Mouse (Mus musculus): ENCODE measurements at regions not wholly inside any gene's neighbourhood (a gene's known extent, or its start where the extent isn't known, plus 50 kb on each side); places are given as distances from the start of the nearest gene placed in this dataset.

DNA sequence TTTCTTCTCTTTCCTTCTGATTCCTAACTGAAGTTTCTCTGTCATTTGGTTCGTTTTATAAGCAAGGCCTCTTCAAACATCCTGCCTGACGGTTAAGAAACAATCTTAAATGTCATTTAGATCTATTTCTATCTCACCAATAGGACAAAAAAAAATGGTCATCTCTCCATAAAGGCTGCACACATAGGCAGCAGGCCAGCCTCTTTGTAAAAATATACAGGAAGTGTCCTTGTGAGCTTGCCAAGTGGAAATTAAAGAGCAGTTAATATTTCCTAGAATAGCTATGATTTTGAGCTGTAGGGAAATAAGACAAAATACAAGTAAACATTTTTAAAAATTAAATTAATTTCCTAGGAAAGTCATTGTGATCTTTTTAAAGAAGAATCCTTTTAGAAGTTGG lies 70.6 kb upstream of the Apob start:
- peaks cover 2% of the 10 kb centered on the region; the same call in 1 of the 2 replicates for H3K36me3 ChIP-seq (ENCODE audit: control insufficient read depth, insufficient read depth, low read length)
- H3K27me3 ChIP-seq (ENCODE audit: control insufficient read depth, insufficient read depth, low read length): no peaks in the 10 kb centered on the region
- H3K9ac ChIP-seq (ENCODE audit: low read depth, low read length): no peak overlapping the region
- no peak overlapping the region for H3K4me3 ChIP-seq (ENCODE audit: insufficient read depth, low read depth, low read length)
- WGBS: 54% methylated on average over 2 of the region's 2 CpGs
- TF ChIP-seq CTCF (IDR thresholded peaks at IDR 0.05; ENCODE audit: low read depth, low read length) (no peak), POLR2A (IDR thresholded peaks at IDR 0.05; ENCODE audit: extremely low read depth, insufficient read depth, low read length) (no peak)
- no peaks in the 10 kb centered on the region; the same call in 1 of the 2 replicates for H3K79me2 ChIP-seq (ENCODE audit: control insufficient read depth, insufficient read depth, low read length)
- no peak for DNase-seq (ENCODE audit: extremely low read depth, low read depth, low spot score)
- peak overlapping the region; percentile 75 for H3K27ac ChIP-seq (replicated peaks; ENCODE audit: insufficient read depth, low read depth, low read length)
- H3K4me1 ChIP-seq (ENCODE audit: control insufficient read depth, insufficient read depth, low read length): peaks cover 21% of the 10 kb centered on the region

- TF ChIP-seq CTCF (IDR thresholded peaks at IDR 0.05; ENCODE audit: low read depth, low read length) (no peak), POLR2A (IDR thresholded peaks at IDR 0.05; ENCODE audit: extremely low read depth, insufficient read depth, low read length) (no peak)
- WGBS: 13% methylated on average over 9 of the region's 9 CpGs
- H3K27ac ChIP-seq (replicated peaks; ENCODE audit: insufficient read depth, low read depth, low read length): peak overlapping the region; percentile 98
Measured at GRCm38 (mm10) chr12:7909746-7910360, 67.6 kb upstream of the Apob start.

DNA sequence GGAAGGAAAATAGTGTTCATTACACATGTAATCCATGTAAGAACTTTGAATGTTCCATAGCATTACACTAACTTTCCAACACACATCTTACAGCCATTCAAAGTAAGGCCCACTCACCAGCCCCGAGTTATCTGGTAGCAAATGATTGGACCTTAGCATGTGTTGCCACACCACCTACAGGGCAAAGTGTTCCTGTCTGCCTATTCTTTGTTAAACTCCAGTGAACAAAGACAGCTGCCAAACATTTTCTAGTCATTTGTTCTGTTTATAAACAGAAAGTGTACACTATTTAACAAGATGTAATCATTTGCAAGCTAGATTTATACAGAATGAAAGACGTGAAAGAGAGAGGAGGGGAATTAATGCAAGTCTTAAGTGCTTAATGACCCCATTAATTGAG lies 66.9 kb upstream of the Apob start:
- Histone ChIP-seq H3K27me3 (ENCODE audit: control insufficient read depth, insufficient read depth, low read length) (no peaks in the 10 kb centered on the region), H3K4me1 (ENCODE audit: control insufficient read depth, insufficient read depth, low read length) (peaks cover 23% of the 10 kb centered on the region), H3K79me2 (ENCODE audit: control insufficient read depth, insufficient read depth, low read length) (no peaks in the 10 kb centered on the region), H3K27ac (replicated peaks; ENCODE audit: insufficient read depth, low read depth, low read length) (peak overlapping the region; percentile 98), H3K4me3 (ENCODE audit: insufficient read depth, low read depth, low read length) (0 out of 2 replicates have a peak overlapping the region, but pooled peaks have one; percentile 9), H3K36me3 (ENCODE audit: control insufficient read depth, insufficient read depth, low read length) (no peaks in the 10 kb centered on the region), H3K9ac (ENCODE audit: low read depth, low read length) (peak overlapping the region; percentile 64; the same call in 1 of the 2 replicates)
- TF ChIP-seq CTCF (IDR thresholded peaks at IDR 0.05; ENCODE audit: low read depth, low read length) (0 out of 2 replicates have a peak, but pooled peaks have one; percentile 2), POLR2A (IDR thresholded peaks at IDR 0.05; ENCODE audit: extremely low read depth, insufficient read depth, low read length) (no peak)
- WGBS: 11% methylated on average over 2 of the region's 2 CpGs
- DNase-seq (ENCODE audit: extremely low read depth, low read depth, low spot score): peak; percentile 96

More at GRCm38 (mm10) chr12:7909746-7910360, 67.6 kb upstream of the Apob start:
- H3K79me2 ChIP-seq (ENCODE audit: control insufficient read depth, insufficient read depth, low read length): no peaks in the 10 kb centered on the region
- H3K4me1 ChIP-seq (ENCODE audit: control insufficient read depth, insufficient read depth, low read length): peaks cover 24% of the 10 kb centered on the region
- peak overlapping the region; percentile 28; the same call in 1 of the 2 replicates for H3K4me3 ChIP-seq (ENCODE audit: insufficient read depth, low read depth, low read length)
- no peaks in the 10 kb centered on the region for H3K36me3 ChIP-seq (ENCODE audit: control insufficient read depth, insufficient read depth, low read length)
- DNase-seq (ENCODE audit: extremely low read depth, low read depth, low spot score): peak; percentile 92
- H3K27me3 ChIP-seq (ENCODE audit: control insufficient read depth, insufficient read depth, low read length): no peaks in the 10 kb centered on the region
- H3K9ac ChIP-seq (ENCODE audit: low read depth, low read length): peak overlapping the region; percentile 64

DNA sequence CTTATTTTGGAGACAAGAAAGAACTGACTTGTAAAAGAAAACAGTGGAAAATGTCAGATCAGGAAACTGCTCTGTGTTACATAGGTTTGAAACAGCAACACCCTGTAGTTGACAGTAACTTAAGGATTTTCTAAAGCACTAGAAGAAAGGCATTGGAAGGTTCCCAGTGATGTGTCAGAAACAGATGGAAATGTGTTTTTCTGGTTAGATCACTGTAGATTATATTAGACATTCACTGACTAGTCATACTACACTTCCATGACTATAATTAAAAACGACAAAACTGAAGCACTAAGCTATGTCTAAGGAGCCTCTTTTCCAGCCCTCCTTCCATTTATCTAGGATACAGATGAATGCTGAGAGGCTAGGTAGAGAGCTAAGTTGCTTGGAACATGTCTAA lies 59.1 kb upstream of the Apob start:
- 69% methylated on average over 1 of the region's 1 CpGs for WGBS
- peak overlapping the region; percentile 90 for H3K27ac ChIP-seq (replicated peaks; ENCODE audit: insufficient read depth, low read depth, low read length)
- no peak for TF ChIP-seq POLR2A (IDR thresholded peaks at IDR 0.05; ENCODE audit: extremely low read depth, insufficient read depth, low read length)
- no peak for TF ChIP-seq CTCF (IDR thresholded peaks at IDR 0.05; ENCODE audit: low read depth, low read length)

DNA sequence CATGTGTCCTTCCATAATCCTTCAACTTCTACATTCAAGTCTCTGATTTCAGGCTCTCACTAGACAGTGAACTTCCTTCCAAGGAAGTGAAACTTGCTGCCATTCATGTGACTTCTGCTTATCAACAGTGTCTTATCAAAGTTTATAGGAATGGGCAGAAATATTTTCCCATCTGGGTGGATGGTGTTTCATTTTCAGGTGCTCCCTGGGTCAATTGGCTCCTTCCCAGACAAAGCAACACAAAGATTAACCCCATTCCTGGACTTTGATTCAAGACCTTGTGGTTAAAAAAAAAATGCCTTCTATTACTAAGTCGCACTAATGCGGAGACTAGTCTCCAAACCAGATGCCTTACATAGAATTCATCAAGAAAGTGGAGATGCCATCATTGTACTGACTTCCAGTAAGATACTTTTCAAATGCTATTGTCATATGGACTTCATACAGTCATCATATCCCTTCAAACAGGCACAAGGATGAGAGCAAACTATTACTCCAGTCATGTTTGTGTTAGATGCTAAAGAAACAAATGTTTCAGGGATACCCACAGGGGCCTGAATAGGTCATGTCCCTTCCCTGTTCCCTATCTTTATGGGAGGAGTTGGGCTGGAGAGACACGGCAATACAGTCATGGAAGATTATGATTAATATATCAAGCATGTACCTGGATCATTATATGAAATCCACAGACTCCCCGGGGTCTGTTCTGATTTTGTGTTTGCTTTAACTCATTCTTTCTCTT lies 58.3 kb upstream of the Apob start:
- Histone ChIP-seq H3K27me3 (ENCODE audit: control insufficient read depth, insufficient read depth, low read length) (no peaks in the 10 kb centered on the region), H3K79me2 (ENCODE audit: control insufficient read depth, insufficient read depth, low read length) (peaks cover 8% of the 10 kb centered on the region; the same call in 1 of the 2 replicates), H3K9ac (ENCODE audit: low read depth, low read length) (peak overlapping the region; percentile 50), H3K27ac (replicated peaks; ENCODE audit: insufficient read depth, low read depth, low read length) (peak overlapping the region; percentile 90), H3K4me1 (ENCODE audit: control insufficient read depth, insufficient read depth, low read length) (peaks cover 30% of the 10 kb centered on the region), H3K36me3 (ENCODE audit: control insufficient read depth, insufficient read depth, low read length) (peaks cover 3% of the 10 kb centered on the region; the same call in 1 of the 2 replicates), H3K4me3 (ENCODE audit: insufficient read depth, low read depth, low read length) (peak overlapping the region; percentile 30)
- 16% methylated on average over 4 of the region's 4 CpGs for WGBS
- DNase-seq (ENCODE audit: extremely low read depth, low read depth, low spot score): peak; percentile 94
- no peak for TF ChIP-seq POLR2A (IDR thresholded peaks at IDR 0.05; ENCODE audit: extremely low read depth, insufficient read depth, low read length)
- no peak for TF ChIP-seq CTCF (IDR thresholded peaks at IDR 0.05; ENCODE audit: low read depth, low read length)

More for the DNA sequence above, 59.1 kb upstream of the Apob start:
- peaks cover 28% of the 10 kb centered on the region for H3K4me1 ChIP-seq (ENCODE audit: control insufficient read depth, insufficient read depth, low read length)
- no peak for DNase-seq (ENCODE audit: extremely low read depth, low read depth, low spot score)
- peak overlapping the region; percentile 49; the same call in 1 of the 2 replicates for H3K9ac ChIP-seq (ENCODE audit: low read depth, low read length)
- no peak overlapping the region for H3K4me3 ChIP-seq (ENCODE audit: insufficient read depth, low read depth, low read length)
- no peaks in the 10 kb centered on the region for H3K27me3 ChIP-seq (ENCODE audit: control insufficient read depth, insufficient read depth, low read length)
- H3K36me3 ChIP-seq (ENCODE audit: control insufficient read depth, insufficient read depth, low read length): peaks cover 3% of the 10 kb centered on the region; the same call in 1 of the 2 replicates
- H3K79me2 ChIP-seq (ENCODE audit: control insufficient read depth, insufficient read depth, low read length): peaks cover 8% of the 10 kb centered on the region; the same call in 1 of the 2 replicates

Data from liver, adult 2 months (tissue).